8 mouse cellular contexts compared by ENCODE assay signal in the genomic region with DNA sequence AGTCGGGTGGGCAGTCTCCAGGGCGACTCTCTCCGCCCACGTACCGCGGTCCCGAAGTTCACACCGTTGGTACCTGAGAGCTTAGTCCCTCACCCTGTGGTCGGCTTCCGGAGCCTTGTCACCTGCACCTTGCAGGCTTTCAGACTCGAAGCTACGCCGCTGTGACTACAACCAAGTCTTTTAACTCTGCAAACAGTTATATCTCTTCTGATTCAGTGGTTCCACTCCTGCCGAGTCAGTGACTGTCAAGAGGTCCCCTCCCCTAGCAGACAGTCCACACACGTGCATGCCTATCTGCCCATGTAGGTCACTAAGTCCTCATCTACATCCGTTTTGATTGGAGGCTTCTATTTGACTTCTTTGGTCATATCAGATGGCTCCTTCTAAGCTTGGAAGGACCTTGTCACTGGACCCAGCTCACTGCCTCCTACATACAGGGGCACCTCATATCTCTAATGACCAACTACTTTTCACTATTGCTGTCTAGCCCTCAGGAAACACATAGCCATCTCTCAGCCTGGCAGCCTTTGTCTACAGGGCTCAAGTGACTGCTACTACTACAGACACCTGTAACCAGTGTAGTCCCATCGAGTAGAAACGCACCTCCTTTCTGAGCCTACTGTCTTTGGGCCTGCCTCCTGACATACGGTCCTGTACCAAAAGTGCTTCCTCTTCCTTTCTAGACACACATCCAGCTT. TPM values are rescaled to one million over a fixed set of nuclear protein-coding genes. Genes with fewer than 3 reads are reported as not detected.
A peak's percentile ranks its signal among the peaks of the same experiment; 100 is the strongest.
DNase-seq lines count a peak whose midpoint lies in the region; ATAC-seq and TF ChIP-seq lines count a peak whose summit lies in the region.

No protein-coding gene starts in this region.

- H3K36me3 ChIP-seq in kidney, embryonic 15.5 days = peaks cover 38% of the 10 kb centered on the region
- peaks cover 27% of the 10 kb centered on the region for H3K36me3 ChIP-seq in hindbrain, postnatal 0 days (ENCODE audit: insufficient read depth, low read length)
- peaks cover 12% of the 10 kb centered on the region for H3K36me3 ChIP-seq in midbrain, embryonic 16.5 days (ENCODE audit: control insufficient read depth, insufficient read depth, low read length)

- no peak for TF ChIP-seq CTCF in cortical plate, adult 2 months (IDR thresholded peaks at IDR 0.05; ENCODE audit: extremely low read depth, insufficient read depth, low read length)
- TF ChIP-seq CTCF in hindbrain, postnatal 0 days (IDR thresholded peaks at IDR 0.05; ENCODE audit: low read depth) = no peak

- no peak for DNase-seq in kidney, adult 18-20 months
- DNase-seq in hindbrain, postnatal 0 days (ENCODE audit: low spot score) = peak; percentile 19
- no peak for DNase-seq in natural killer cell, adult 2 months (ENCODE audit: low spot score in 2 of 2)
- DNase-seq in frontal cortex, adult 2 months (ENCODE audit: extremely low spot score in 1 of 2, low spot score in 1 of 2) = no peak
- DNase-seq in gastrocnemius, adult 8-10 months (ENCODE audit: low spot score in 2 of 2) = no peak

- ATAC-seq in kidney, embryonic 15.5 days (replicated peaks; ENCODE audit: low FRiP score) = peak; percentile 44; the same call in 1 of the 2 replicates
- ATAC-seq in hindbrain, postnatal 0 days = peak; percentile 30
- peak; percentile 43 for ATAC-seq in midbrain, embryonic 16.5 days

- H3K4me1 ChIP-seq in kidney, embryonic 15.5 days = peaks cover 28% of the 10 kb centered on the region
- H3K4me1 ChIP-seq in cortical plate, adult 2 months (ENCODE audit: control insufficient read depth, insufficient read depth, low read length) = peaks cover 5% of the 10 kb centered on the region
- H3K4me1 ChIP-seq in hindbrain, postnatal 0 days (ENCODE audit: insufficient read depth, low read length) = peaks cover 17% of the 10 kb centered on the region
- H3K4me1 ChIP-seq in midbrain, embryonic 16.5 days (ENCODE audit: control insufficient read depth, insufficient read depth, low read length) = peaks cover 25% of the 10 kb centered on the region

- WGBS in kidney, embryonic 15.5 days = 13% methylated on average over 19 of the region's 19 CpGs
- WGBS in hindbrain, postnatal 0 days = 14% methylated on average over 16 of the region's 19 CpGs
- 15% methylated on average over 19 of the region's 19 CpGs for WGBS in midbrain, embryonic 16.5 days

- peak overlapping the region; percentile 67 for H3K9ac ChIP-seq in kidney, embryonic 15.5 days
- H3K9ac ChIP-seq in hindbrain, postnatal 0 days (replicated peaks; ENCODE audit: low read length) = peak overlapping the region; percentile 64
- peak overlapping the region; percentile 84 for H3K9ac ChIP-seq in midbrain, embryonic 16.5 days (ENCODE audit: low read depth, low read length)

- H3K4me2 ChIP-seq in kidney, embryonic 15.5 days = peak overlapping the region; percentile 81
- H3K4me2 ChIP-seq in hindbrain, postnatal 0 days (ENCODE audit: low read depth, low read length) = peak overlapping the region; percentile 76
- peak overlapping the region; percentile 77 for H3K4me2 ChIP-seq in midbrain, embryonic 16.5 days (ENCODE audit: low read length)

- no peaks in the 10 kb centered on the region for H3K27me3 ChIP-seq in kidney, embryonic 15.5 days
- H3K27me3 ChIP-seq in hindbrain, postnatal 0 days (ENCODE audit: insufficient read depth, low read length) = no peaks in the 10 kb centered on the region
- H3K27me3 ChIP-seq in midbrain, embryonic 16.5 days (ENCODE audit: control insufficient read depth, insufficient read depth, low read depth, low read length) = no peaks in the 10 kb centered on the region

- peak; percentile 25; the same call in 1 of the 2 replicates for TF ChIP-seq POLR2A in cortical plate, adult 2 months (IDR thresholded peaks at IDR 0.05; ENCODE audit: extremely low read depth, insufficient read depth, low read length)

- H3K4me3 ChIP-seq in kidney, embryonic 15.5 days (replicated peaks) = peak overlapping the region; percentile 84
- H3K4me3 ChIP-seq in cortical plate, adult 2 months (ENCODE audit: insufficient read depth, low read length) = peak overlapping the region; percentile 81
- peak overlapping the region; percentile 53 for H3K4me3 ChIP-seq in hindbrain, postnatal 0 days (ENCODE audit: low read length)
- peak overlapping the region; percentile 79 for H3K4me3 ChIP-seq in midbrain, embryonic 16.5 days (ENCODE audit: low read depth, low read length)

- no peaks in the 10 kb centered on the region for H3K9me3 ChIP-seq in kidney, embryonic 15.5 days (replicated peaks)
- no peaks in the 10 kb centered on the region for H3K9me3 ChIP-seq in hindbrain, postnatal 0 days (ENCODE audit: low read length)
- no peaks in the 10 kb centered on the region for H3K9me3 ChIP-seq in midbrain, embryonic 16.5 days (replicated peaks; ENCODE audit: control insufficient read depth, low read length, poor library complexity, severe bottlenecking)

- H3K27ac ChIP-seq in kidney, embryonic 15.5 days = peak overlapping the region; percentile 96
- H3K27ac ChIP-seq in cortical plate, adult 2 months (ENCODE audit: insufficient read depth, low read length) = no peak overlapping the region
- H3K27ac ChIP-seq in hindbrain, postnatal 0 days = peak overlapping the region; percentile 91
- peak overlapping the region; percentile 91 for H3K27ac ChIP-seq in midbrain, embryonic 16.5 days (ENCODE audit: low read length)

RNA-seq across cellular contexts. Expression of gene Gm49320, which starts 0.7 kb away (rescaled TPM):
- polyA plus RNA-seq in kidney, embryonic 15.5 days (2015; fragmentation: Nextera tagmentation; extraction: Ambion mirVana) = 0.86 and 0.91 TPM in 2 replicates
- polyA plus RNA-seq in cortical plate, adult 2 months (2012; rRNA removed) = 4.8 and 5.8 TPM in 2 replicates
- not detected in 2 replicates for total RNA-seq in hindbrain, postnatal 0 days (2014; rRNA removed)
- 0.25 and 0.74 TPM in 2 replicates for polyA plus RNA-seq in hindbrain, postnatal 0 days (2015; fragmentation: Nextera tagmentation; extraction: Ambion mirVana)
- polyA plus RNA-seq in midbrain, embryonic 16.5 days (2015; fragmentation: Nextera tagmentation; extraction: Ambion mirVana) = 0.73 and 1.8 TPM in 2 replicates
- polyA plus RNA-seq in frontal cortex, adult 2 months (2012; rRNA removed) = 6.1 and 6.3 TPM in 2 replicates
- total RNA-seq in gastrocnemius, adult 8-10 months (2022) = not detected

RNA-seq across cellular contexts. Expression of gene Map2k7, which starts 0.8 kb away (rescaled TPM):
- polyA plus RNA-seq in kidney, embryonic 15.5 days (2015; fragmentation: Nextera tagmentation; extraction: Ambion mirVana) = 28.0 and 31.5 TPM in 2 replicates
- polyA plus RNA-seq in cortical plate, adult 2 months (2012; rRNA removed) = 60.4 and 60.6 TPM in 2 replicates
- total RNA-seq in hindbrain, postnatal 0 days (2014; rRNA removed) = 30.8 and 39.7 TPM in 2 replicates
- 24.7 and 27.7 TPM in 2 replicates for polyA plus RNA-seq in hindbrain, postnatal 0 days (2015; fragmentation: Nextera tagmentation; extraction: Ambion mirVana)
- 26.8 and 29.9 TPM in 2 replicates for polyA plus RNA-seq in midbrain, embryonic 16.5 days (2015; fragmentation: Nextera tagmentation; extraction: Ambion mirVana)
- polyA plus RNA-seq in frontal cortex, adult 2 months (2012; rRNA removed) = 67.1 and 68.3 TPM in 2 replicates
- 10 to 100 TPM; 73.5 to 86.8 (median 77.5) TPM for total RNA-seq in gastrocnemius, adult 8-10 months (2022)

RNA-seq across cellular contexts. Expression of gene Tgfbr3l, which starts 8.7 kb away (rescaled TPM):
- 3.8 and 6.5 TPM in 2 replicates for polyA plus RNA-seq in kidney, embryonic 15.5 days (2015; fragmentation: Nextera tagmentation; extraction: Ambion mirVana)
- polyA plus RNA-seq in cortical plate, adult 2 months (2012; rRNA removed) = 26.4 and 27.5 TPM in 2 replicates
- 9.0 and 15.5 TPM in 2 replicates for total RNA-seq in hindbrain, postnatal 0 days (2014; rRNA removed)
- 3.7 TPM in 2 replicates for polyA plus RNA-seq in hindbrain, postnatal 0 days (2015; fragmentation: Nextera tagmentation; extraction: Ambion mirVana)
- polyA plus RNA-seq in midbrain, embryonic 16.5 days (2015; fragmentation: Nextera tagmentation; extraction: Ambion mirVana) = 4.1 and 5.2 TPM in 2 replicates
- 37.1 and 54.6 TPM in 2 replicates for polyA plus RNA-seq in frontal cortex, adult 2 months (2012; rRNA removed)
- total RNA-seq in gastrocnemius, adult 8-10 months (2022) = 1 to 10 TPM in 3 of 4 experiments, under 1 TPM in 1; 0.82 to 3.6 (median 1.7) TPM

RNA-seq across cellular contexts. Expression of gene Lrrc8e, which starts 12.7 kb away (rescaled TPM):
- 0.78 and 1.0 TPM in 2 replicates for polyA plus RNA-seq in kidney, embryonic 15.5 days (2015; fragmentation: Nextera tagmentation; extraction: Ambion mirVana)
- 0.04 TPM in 1 of 2 replicates, not detected in the other for polyA plus RNA-seq in cortical plate, adult 2 months (2012; rRNA removed)
- total RNA-seq in hindbrain, postnatal 0 days (2014; rRNA removed) = not detected in 2 replicates
- not detected in 2 replicates for polyA plus RNA-seq in hindbrain, postnatal 0 days (2015; fragmentation: Nextera tagmentation; extraction: Ambion mirVana)
- 0.05 TPM in 1 of 2 replicates, not detected in the other for polyA plus RNA-seq in midbrain, embryonic 16.5 days (2015; fragmentation: Nextera tagmentation; extraction: Ambion mirVana)
- 0.02 TPM in 2 replicates for polyA plus RNA-seq in frontal cortex, adult 2 months (2012; rRNA removed)
- total RNA-seq in gastrocnemius, adult 8-10 months (2022) = under 1 TPM in 1 of 4 experiments, not detected in 3; 0.08 TPM

RNA-seq across cellular contexts. Expression of gene Snapc2, which starts 13.5 kb away (rescaled TPM):
- polyA plus RNA-seq in kidney, embryonic 15.5 days (2015; fragmentation: Nextera tagmentation; extraction: Ambion mirVana) = 56.1 and 62.9 TPM in 2 replicates
- 48.8 and 48.9 TPM in 2 replicates for polyA plus RNA-seq in cortical plate, adult 2 months (2012; rRNA removed)
- total RNA-seq in hindbrain, postnatal 0 days (2014; rRNA removed) = 89.6 and 91.3 TPM in 2 replicates
- 63.4 and 65.3 TPM in 2 replicates for polyA plus RNA-seq in hindbrain, postnatal 0 days (2015; fragmentation: Nextera tagmentation; extraction: Ambion mirVana)
- polyA plus RNA-seq in midbrain, embryonic 16.5 days (2015; fragmentation: Nextera tagmentation; extraction: Ambion mirVana) = 62.2 and 62.9 TPM in 2 replicates
- 45.3 and 48.2 TPM in 2 replicates for polyA plus RNA-seq in frontal cortex, adult 2 months (2012; rRNA removed)
- 10 to 100 TPM; 10.5 to 11.7 (median 11.5) TPM for total RNA-seq in gastrocnemius, adult 8-10 months (2022)
